Mouse (Mus musculus) neural tube, embryonic 15.5 days (tissue): ENCODE measurements at regions not wholly inside any gene's neighbourhood (a gene's known extent, or its start where the extent isn't known, plus 50 kb on each side); places are given as distances from the start of the nearest gene placed in this dataset.

Experiments used
- ATAC-seq: fragments of 200-750 bp; cut with Nextera tagmentation; 2 replicates; pipeline ENCODE4 v1.8.0; 2017; ENCODE audit warnings: mild to moderate bottlenecking, moderate TSS enrichment, moderate library complexity; ENCODE audit not compliant: low FRiP score
- H3K27ac ChIP-seq: fragments of 300-500 bp; sonication (generic); replicated peaks from 2 replicates; pipeline ENCODE4 v1.5.1; 2015; ENCODE audit warnings: mild to moderate bottlenecking, inconsistent platforms
- H3K27me3 ChIP-seq: fragments of 300-500 bp; sonication (generic); replicated peaks from 2 replicates; pipeline ENCODE4 v1.6.1; 2015; ENCODE audit warnings: inconsistent platforms
- H3K36me3 ChIP-seq: fragments of 300-500 bp; sonication (generic); 2 replicates; pipeline ENCODE4 v1.6.1; 2015; ENCODE audit warnings: inconsistent platforms
- H3K4me1 ChIP-seq: fragments of 300-500 bp; sonication (generic); 2 replicates; pipeline ENCODE4 v1.6.1; 2015; ENCODE audit warnings: inconsistent platforms
- H3K4me2 ChIP-seq: fragments of 300-500 bp; sonication (generic); 2 replicates; pipeline ENCODE4 v1.6.1; 2015; ENCODE audit warnings: inconsistent platforms, mild to moderate bottlenecking, moderate library complexity
- H3K4me3 ChIP-seq: fragments of 300-500 bp; sonication (generic); replicated peaks from 2 replicates; pipeline ENCODE4 v1.5.1; 2015; ENCODE audit warnings: mild to moderate bottlenecking, inconsistent platforms
- H3K9ac ChIP-seq: fragments of 300-500 bp; sonication (generic); replicated peaks from 2 replicates; pipeline ENCODE4 v1.6.1; 2015; ENCODE audit warnings: mild to moderate bottlenecking, inconsistent platforms
- H3K9me3 ChIP-seq: fragments of 300-500 bp; sonication (generic); replicated peaks from 2 replicates; pipeline ENCODE4 v1.6.1; 2016; ENCODE audit warnings: inconsistent platforms
- WGBS: fragments of 180-500 bp; shearing (Covaris S2); methylation state at CpG from one replicate; pipeline ENCODE4 v1.1.7; 2015; ENCODE audit warnings: mixed read lengths; 5-methylcytosine and 5-hydroxymethylcytosine counted together

DNA sequence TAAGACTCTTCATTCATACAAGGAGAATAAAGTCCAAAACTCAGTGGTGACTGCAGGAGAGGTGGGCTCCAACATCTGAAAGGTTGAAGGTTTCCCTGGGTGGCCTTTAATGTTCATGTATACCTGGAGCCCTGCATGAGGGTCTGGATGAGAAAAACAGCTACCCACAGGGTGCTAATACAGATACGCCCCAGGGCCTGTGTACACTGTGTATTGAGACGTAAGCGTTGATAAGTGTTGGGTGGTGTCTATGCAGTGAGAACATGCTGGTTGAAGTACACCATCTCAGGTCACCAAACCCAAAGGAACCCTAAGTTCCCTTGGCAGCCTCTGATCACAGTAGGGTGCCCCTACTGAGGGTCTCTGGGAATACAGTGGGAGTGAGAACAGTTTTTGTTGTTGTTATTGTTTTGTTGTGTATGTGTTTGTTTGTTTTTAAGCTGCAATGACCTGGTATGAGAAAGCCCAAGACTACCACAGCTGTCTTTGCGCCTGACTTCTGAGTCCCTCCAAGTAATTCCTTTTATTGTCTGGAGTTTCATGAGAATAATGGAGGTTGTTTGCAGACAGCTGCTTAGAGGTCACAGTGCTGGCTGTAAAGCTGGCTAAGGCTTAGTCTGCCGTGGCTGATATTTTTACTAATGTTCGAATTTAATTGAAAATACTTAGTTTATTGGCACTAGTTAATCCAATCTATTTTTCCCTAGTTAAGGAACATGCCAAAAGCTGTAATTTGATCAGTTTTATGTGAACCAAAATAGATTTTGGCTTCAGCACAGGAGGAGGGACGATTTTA lies 217.5 kb downstream of the Gm5447 start:
- Histone ChIP-seq H3K27ac (no peak overlapping the region), H3K9me3 (no peaks in the 10 kb centered on the region), H3K4me1 (no peaks in the 10 kb centered on the region), H3K4me3 (no peak overlapping the region), H3K9ac (no peak overlapping the region), H3K4me2 (no peak overlapping the region), H3K27me3 (no peaks in the 10 kb centered on the region), H3K36me3 (no peaks in the 10 kb centered on the region)
- no peak for ATAC-seq
- 68% methylated on average over 7 of the region's 7 CpGs for WGBS

DNA sequence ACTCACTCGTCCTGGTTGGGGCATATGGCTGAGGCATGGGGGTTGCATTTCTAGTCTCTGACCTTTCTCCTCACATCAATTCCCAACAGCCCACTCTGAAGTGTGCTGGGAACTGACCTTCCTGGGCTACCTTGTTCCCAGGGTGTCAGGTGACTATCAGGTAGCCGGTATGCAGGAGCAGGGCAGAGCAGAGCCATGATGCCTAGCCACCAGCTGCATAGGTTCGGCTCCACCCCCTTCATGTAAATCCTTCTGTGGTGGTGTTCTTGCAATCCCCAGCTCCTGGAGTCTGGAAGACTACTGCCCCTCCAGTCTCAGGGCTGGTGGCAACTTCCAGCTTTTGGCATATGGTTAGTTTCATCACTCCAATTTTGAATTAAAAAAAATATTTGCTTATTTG lies 221.0 kb downstream of the Gm5447 start:
- WGBS: 85% methylated on average over 3 of the region's 3 CpGs
- ATAC-seq: no peak
- no peak overlapping the region for H3K4me3 ChIP-seq
- H3K9ac ChIP-seq: no peak overlapping the region
- no peaks in the 10 kb centered on the region for H3K27me3 ChIP-seq
- H3K9me3 ChIP-seq: no peaks in the 10 kb centered on the region
- no peaks in the 10 kb centered on the region for H3K36me3 ChIP-seq
- H3K4me2 ChIP-seq: no peak overlapping the region
- H3K4me1 ChIP-seq: no peaks in the 10 kb centered on the region
- no peak overlapping the region for H3K27ac ChIP-seq

DNA sequence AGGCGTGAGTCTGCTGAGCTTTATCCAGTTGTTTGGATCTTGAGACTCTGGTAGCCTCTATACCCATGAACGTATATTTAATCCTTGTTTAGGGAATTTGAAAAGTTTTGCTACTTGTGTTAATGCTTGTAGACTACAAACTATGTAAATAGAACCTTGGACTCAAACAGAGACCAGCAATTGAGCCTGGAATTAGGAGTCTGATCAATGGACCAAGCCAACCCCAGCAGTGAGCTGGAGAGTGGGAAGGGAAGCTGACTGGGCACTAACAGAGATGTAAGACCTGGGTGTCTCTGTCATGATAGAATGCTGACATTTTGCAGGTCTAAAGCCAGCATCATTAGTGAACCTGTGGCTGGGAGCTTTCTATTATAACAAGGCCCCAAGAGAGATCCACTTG lies 222.5 kb downstream of the Gm5447 start:
- no peak overlapping the region for H3K4me3 ChIP-seq
- H3K27me3 ChIP-seq: no peaks in the 10 kb centered on the region
- H3K4me1 ChIP-seq: no peaks in the 10 kb centered on the region
- ATAC-seq: no peak
- no peak overlapping the region for H3K4me2 ChIP-seq
- no peaks in the 10 kb centered on the region for H3K36me3 ChIP-seq
- H3K9me3 ChIP-seq: no peaks in the 10 kb centered on the region
- WGBS: 84% methylated on average over 2 of the region's 2 CpGs
- no peak overlapping the region for H3K9ac ChIP-seq
- no peak overlapping the region for H3K27ac ChIP-seq

DNA sequence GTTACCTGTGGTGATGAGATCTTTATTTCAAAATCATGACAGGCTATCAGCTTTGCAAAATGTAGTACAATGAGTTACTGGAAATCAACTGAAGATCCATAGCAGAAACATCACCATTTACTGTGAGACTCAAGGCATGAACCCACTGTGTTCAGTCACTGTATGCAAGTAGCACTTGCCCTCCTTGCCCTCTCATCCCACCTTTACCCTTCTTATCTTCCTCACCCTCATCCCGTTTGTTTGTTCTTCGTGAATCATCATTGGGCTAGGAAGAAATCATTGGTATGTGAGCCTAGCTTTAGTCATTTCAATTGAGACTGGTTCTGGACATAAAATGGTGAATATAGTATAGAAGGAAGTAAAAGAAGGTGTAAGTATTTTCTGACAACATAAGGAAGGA lies 223.6 kb downstream of the Gm5447 start:
- Histone ChIP-seq H3K4me3 (no peak overlapping the region), H3K4me1 (no peaks in the 10 kb centered on the region), H3K4me2 (no peak overlapping the region), H3K27me3 (no peaks in the 10 kb centered on the region), H3K9ac (no peak overlapping the region), H3K27ac (no peak overlapping the region), H3K36me3 (no peaks in the 10 kb centered on the region), H3K9me3 (no peaks in the 10 kb centered on the region)
- WGBS: 89% methylated on average over 2 of the region's 2 CpGs
- no peak for ATAC-seq

DNA sequence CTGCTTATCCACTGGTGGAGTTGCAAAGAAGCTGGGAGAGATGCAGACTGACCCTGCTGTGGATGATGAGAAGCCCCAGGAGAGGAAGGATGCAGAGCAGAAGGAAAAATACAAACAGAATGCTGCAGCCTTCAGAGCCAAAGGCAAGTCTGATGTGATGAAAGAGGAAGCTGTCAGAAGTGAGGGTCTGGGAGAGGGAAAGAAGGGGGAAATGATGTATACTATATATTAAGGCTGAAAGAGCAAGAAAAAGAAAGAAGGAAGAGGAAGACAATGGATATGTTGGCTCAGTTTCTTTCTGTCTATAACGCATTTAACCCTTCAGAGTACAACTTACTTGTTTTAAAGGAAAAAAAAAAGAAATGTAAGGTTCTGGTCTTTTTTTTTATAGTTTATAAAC lies 225.4 kb downstream of the Gm5447 start:
- no peak overlapping the region for H3K9ac ChIP-seq
- WGBS: 95% methylated on average over 1 of the region's 1 CpGs
- ATAC-seq: no peak
- H3K4me3 ChIP-seq: no peak overlapping the region
- H3K9me3 ChIP-seq: no peaks in the 10 kb centered on the region
- H3K4me1 ChIP-seq: no peaks in the 10 kb centered on the region
- H3K4me2 ChIP-seq: no peak overlapping the region
- H3K27me3 ChIP-seq: no peaks in the 10 kb centered on the region
- no peak overlapping the region for H3K27ac ChIP-seq
- H3K36me3 ChIP-seq: no peaks in the 10 kb centered on the region

DNA sequence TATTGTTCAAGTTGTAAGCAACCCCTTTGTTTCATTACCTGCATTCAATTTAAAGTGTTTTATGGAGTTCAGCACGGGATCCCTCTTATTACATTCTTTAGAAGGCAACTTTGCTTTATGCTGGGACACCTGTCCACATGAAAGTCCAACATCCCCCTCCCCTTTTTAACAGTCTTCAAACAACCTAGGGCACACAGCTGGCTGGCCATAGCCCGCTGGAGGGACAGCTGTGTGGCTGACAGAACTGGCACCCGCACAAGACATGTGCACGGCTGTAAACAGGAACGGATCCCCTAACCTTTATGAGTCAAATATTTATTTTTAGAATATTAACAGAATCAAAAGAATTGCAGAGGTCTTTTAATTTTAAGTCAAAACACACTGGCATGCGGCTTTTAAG lies 230.1 kb downstream of the Gm5447 start:
- Histone ChIP-seq H3K4me1 (no peaks in the 10 kb centered on the region), H3K27ac (no peak overlapping the region), H3K9me3 (no peaks in the 10 kb centered on the region), H3K4me2 (no peak overlapping the region), H3K36me3 (no peaks in the 10 kb centered on the region), H3K9ac (no peak overlapping the region), H3K27me3 (no peaks in the 10 kb centered on the region), H3K4me3 (no peak overlapping the region)
- ATAC-seq: no peak
- WGBS: 57% methylated on average over 6 of the region's 6 CpGs

DNA sequence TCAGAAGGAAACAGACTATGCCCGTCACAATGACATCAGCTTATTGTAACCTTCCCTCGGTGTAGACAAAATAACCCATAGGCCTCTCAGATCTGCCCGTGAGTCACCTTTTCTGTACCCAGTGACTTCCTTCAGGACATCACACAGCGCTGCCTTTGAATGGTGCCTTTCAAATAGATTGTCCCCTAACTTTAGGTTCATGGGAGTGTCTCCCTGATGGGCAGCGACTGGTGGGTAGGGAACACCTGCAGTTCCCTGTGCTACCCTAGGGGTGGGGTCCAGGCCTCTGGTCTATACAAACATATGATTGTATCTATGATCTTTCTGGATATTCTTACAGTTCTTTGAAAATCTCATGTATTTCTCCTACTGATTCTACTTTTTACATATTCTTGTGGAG lies 232.4 kb downstream of the Gm5447 start:
- 58% methylated on average over 5 of the region's 5 CpGs for WGBS
- H3K4me3 ChIP-seq: no peak overlapping the region
- no peak overlapping the region for H3K27ac ChIP-seq
- H3K36me3 ChIP-seq: no peaks in the 10 kb centered on the region
- H3K27me3 ChIP-seq: no peaks in the 10 kb centered on the region
- no peak for ATAC-seq
- no peaks in the 10 kb centered on the region for H3K9me3 ChIP-seq
- H3K4me1 ChIP-seq: no peaks in the 10 kb centered on the region
- H3K4me2 ChIP-seq: no peak overlapping the region
- H3K9ac ChIP-seq: no peak overlapping the region

DNA sequence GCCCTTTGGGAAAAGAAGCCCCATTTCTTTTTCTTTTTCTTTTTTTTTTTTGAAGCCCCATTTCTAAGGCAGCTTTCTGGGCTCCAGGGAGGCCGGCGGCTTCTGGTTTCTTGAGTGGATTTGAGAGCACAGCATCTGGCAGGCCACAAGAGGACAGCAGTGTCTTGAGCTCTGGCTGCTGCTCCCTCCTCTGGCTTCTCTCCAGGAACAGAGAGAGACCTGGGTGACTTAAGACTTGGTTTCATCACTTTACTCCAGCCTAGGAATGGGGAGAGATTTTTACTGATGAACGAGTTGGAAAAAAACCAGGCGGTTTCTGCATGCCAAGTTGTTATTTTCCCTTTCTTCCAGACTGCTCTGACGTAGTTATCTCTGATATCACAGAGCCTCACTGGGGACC lies 233.7 kb downstream of the Gm5447 start:
- Histone ChIP-seq H3K4me1 (no peaks in the 10 kb centered on the region), H3K27me3 (no peaks in the 10 kb centered on the region), H3K27ac (no peak overlapping the region), H3K4me3 (no peak overlapping the region), H3K9me3 (no peaks in the 10 kb centered on the region), H3K4me2 (no peak overlapping the region), H3K9ac (no peak overlapping the region), H3K36me3 (no peaks in the 10 kb centered on the region)
- WGBS: 54% methylated on average over 5 of the region's 5 CpGs
- ATAC-seq: no peak

DNA sequence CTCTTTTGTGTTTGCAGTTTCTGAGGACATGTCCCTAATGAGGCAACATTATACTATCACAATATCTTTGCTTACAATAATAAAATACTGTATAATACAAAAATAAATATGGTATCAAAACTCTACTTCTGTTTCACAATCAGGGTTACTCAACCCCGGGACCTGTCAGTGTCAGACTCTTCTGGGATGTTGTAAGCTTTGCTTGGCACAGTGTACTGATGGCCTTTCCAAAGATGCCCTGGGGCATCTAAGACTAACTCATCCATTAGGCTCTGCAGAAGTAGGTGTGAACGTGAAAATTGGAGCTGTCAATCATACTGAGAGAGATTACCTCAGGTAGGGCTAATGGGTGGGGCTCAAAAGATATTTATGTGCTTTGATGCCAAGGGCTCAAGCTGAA lies 249.0 kb downstream of the Gm5447 start:
- Histone ChIP-seq H3K36me3 (no peaks in the 10 kb centered on the region), H3K9me3 (no peaks in the 10 kb centered on the region), H3K4me1 (no peaks in the 10 kb centered on the region), H3K4me3 (no peak overlapping the region), H3K4me2 (no peak overlapping the region), H3K27me3 (no peaks in the 10 kb centered on the region), H3K9ac (no peak overlapping the region), H3K27ac (no peak overlapping the region)
- 83% methylated on average over 2 of the region's 2 CpGs for WGBS
- no peak for ATAC-seq

DNA sequence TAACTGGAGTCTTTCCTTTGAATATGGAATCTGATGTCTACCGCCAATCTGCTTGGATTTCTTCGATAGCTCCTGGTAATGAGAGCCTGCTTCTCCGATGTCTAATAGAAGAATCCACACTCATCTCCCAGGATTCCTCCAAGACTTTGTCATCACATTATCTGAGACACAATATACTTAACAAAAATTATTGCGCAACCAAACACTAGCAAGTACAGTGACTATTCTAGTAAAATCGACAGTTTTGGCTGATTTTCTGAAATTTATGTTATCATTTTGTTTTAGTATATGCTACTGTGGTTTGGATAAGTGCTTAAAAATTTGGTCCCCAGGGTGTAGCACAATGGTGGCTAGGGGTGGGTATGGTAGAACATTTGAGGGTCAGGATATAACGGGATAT lies 266.5 kb downstream of the Gm5447 start:
- H3K4me2 ChIP-seq: no peak overlapping the region
- no peak for ATAC-seq
- no peak overlapping the region for H3K4me3 ChIP-seq
- H3K27ac ChIP-seq: no peak overlapping the region
- 0 out of 2 replicates have a peak, but pooled peaks cover 4% of the 10 kb centered on the region for H3K9me3 ChIP-seq
- no peaks in the 10 kb centered on the region for H3K27me3 ChIP-seq
- H3K36me3 ChIP-seq: no peaks in the 10 kb centered on the region
- 96% methylated on average over 6 of the region's 6 CpGs for WGBS
- H3K9ac ChIP-seq: no peak overlapping the region
- H3K4me1 ChIP-seq: no peaks in the 10 kb centered on the region

DNA sequence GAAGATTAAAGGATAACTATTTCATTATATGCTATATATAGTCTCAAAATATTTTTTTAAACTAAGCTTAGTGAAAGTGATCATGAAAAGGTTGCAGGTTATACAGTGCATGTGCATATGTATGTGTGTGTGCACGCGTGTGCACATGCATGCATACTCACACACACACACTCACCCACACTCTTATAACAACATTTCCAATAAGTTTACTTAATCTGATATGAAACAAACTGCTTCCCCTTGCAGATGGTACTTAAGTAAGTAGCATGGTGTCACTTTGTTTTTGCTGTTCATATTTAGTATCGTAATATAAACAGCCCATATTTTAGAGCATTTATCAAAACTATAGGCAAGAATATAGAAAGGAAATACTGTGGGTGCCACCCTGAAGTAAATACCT lies 275.0 kb downstream of the Gm5447 start:
- Histone ChIP-seq H3K27me3 (no peaks in the 10 kb centered on the region), H3K9me3 (no peaks in the 10 kb centered on the region), H3K4me3 (no peak overlapping the region), H3K4me1 (no peaks in the 10 kb centered on the region), H3K27ac (no peak overlapping the region), H3K36me3 (no peaks in the 10 kb centered on the region), H3K4me2 (no peak overlapping the region), H3K9ac (no peak overlapping the region)
- WGBS: 97% methylated on average over 3 of the region's 3 CpGs
- ATAC-seq: no peak

DNA sequence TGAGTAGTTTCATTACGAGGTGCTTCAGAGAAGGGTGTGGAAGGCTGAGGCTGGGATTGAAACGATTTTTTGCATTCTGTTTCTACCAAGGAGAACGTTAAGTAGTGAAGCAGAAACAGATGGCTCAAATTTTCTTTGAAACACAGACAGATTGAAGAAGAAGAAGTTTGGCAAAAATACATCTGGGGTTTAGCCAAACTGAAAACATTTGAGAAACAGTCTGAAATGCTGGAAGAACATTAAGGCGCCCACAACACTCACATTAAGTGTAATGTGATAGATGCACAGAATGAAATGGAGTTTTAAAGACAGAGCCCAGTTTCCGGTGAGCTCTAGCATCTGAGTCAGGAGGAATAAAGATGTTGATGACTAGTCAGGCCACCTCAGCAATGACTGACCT lies 275.5 kb downstream of the Gm5447 start:
- no peak overlapping the region for H3K4me2 ChIP-seq
- H3K27me3 ChIP-seq: no peaks in the 10 kb centered on the region
- no peaks in the 10 kb centered on the region for H3K9me3 ChIP-seq
- H3K27ac ChIP-seq: no peak overlapping the region
- ATAC-seq: no peak
- H3K4me3 ChIP-seq: no peak overlapping the region
- H3K9ac ChIP-seq: no peak overlapping the region
- H3K36me3 ChIP-seq: no peaks in the 10 kb centered on the region
- 83% methylated on average over 5 of the region's 5 CpGs for WGBS
- H3K4me1 ChIP-seq: no peaks in the 10 kb centered on the region

DNA sequence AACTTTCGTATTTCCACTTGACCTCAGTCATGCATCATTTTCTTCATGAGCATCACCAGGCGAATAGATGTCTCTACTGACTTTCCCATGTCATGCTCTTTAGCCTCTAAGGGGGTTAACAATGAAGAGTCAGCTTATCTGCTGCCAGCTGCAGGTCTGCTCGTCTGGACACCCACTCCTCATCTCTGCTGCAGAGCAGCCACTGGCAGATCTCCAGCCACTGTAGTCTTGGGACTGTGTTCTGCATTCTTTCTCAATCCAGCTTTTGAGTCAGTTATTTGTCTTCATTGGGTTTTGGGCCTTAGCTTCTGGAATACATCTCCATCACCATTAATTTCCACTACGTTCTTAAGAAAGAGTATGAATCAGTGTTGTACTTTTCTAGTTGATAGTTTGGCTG lies 280.0 kb downstream of the Gm5447 start:
- ATAC-seq: no peak
- WGBS: 81% methylated on average over 4 of the region's 4 CpGs

More for the DNA sequence above, 280.0 kb downstream of the Gm5447 start:
- no peaks in the 10 kb centered on the region for H3K4me1 ChIP-seq
- H3K27ac ChIP-seq: no peak overlapping the region
- no peak overlapping the region for H3K4me2 ChIP-seq
- no peaks in the 10 kb centered on the region for H3K9me3 ChIP-seq
- no peaks in the 10 kb centered on the region for H3K36me3 ChIP-seq
- no peak overlapping the region for H3K9ac ChIP-seq
- no peak overlapping the region for H3K4me3 ChIP-seq
- no peaks in the 10 kb centered on the region for H3K27me3 ChIP-seq
